Mouse (Mus musculus) gastrocnemius, postnatal 25 days (tissue): ENCODE data around the gene Hspb8. TPM values are rescaled to one million over a fixed set of nuclear protein-coding genes. Genes with fewer than 3 reads are reported as not detected.
A peak's percentile ranks its signal among the peaks of the same experiment; 100 is the strongest.

Experiments used
- DNase-seq: peaks from one replicate; pipeline ENCODE4 v3.0.0; 2022
- long read RNA-seq, 2 experiments: library from polyadenylated mRNA; stranded (forward); transcript quantifications; one replicate each; pipeline ENCODE4 v2.0.0; 2021
- total RNA-seq, 2 experiments: library from RNA; stranded (reverse); gene quantifications; 1 replicate in 1 of 2; 2 replicates in 1 of 2; pipeline ENCODE4 v1.2.3; 2021

The Hspb8 gene
- 100 to 1,000 TPM; 216 to 227 TPM for total RNA-seq
- long read RNA-seq, experiment 1, transcript Hspb8-201 (3 exons, 1,816 nt): major isoform, 314 of 356 reads
- long read RNA-seq, experiment 1, partial matches to known transcripts: 1 of 356 reads
- long read RNA-seq, experiment 1, other reads (novel, unspliced or antisense): 41 of 356 reads
- long read RNA-seq, experiment 2, transcript Hspb8-201 (3 exons, 1,816 nt): major isoform, 435 of 465 reads
- long read RNA-seq, experiment 2, partial matches to known transcripts: 2 of 465 reads
- long read RNA-seq, experiment 2, other reads (novel, unspliced or antisense): 28 of 465 reads

GRCm38 (mm10) chr5:116422699-116423201, at the start of gene Hspb8:
Gene Hspb8 (minus strand): TSS chr5:116422864.
- DNase-seq: peak; percentile 95

- no peak for DNase-seq
Observed at GRCm38 (mm10) chr5:116461354-116462042, 38.8 kb upstream of the Hspb8 start.

GRCm38 (mm10) chr5:116459970-116460369, 37.3 kb upstream of the Hspb8 start:
- no peak for DNase-seq

GRCm38 (mm10) chr5:116457791-116458190, 35.1 kb upstream of the Hspb8 start:
- DNase-seq: no peak

GRCm38 (mm10) chr5:116456796-116457515, 34.3 kb upstream of the Hspb8 start:
- DNase-seq: no peak

- peak; percentile 36 for DNase-seq
Observed at GRCm38 (mm10) chr5:116453401-116453851, 30.8 kb upstream of the Hspb8 start.

GRCm38 (mm10) chr5:116450901-116451300, 28.2 kb upstream of the Hspb8 start:
- no peak for DNase-seq

- no peak for DNase-seq
Observed at GRCm38 (mm10) chr5:116449522-116450225, 27.0 kb upstream of the Hspb8 start.

GRCm38 (mm10) chr5:116448409-116449191, 25.9 kb upstream of the Hspb8 start:
- DNase-seq: no peak

GRCm38 (mm10) chr5:116447821-116448350, 25.2 kb upstream of the Hspb8 start:
- no peak for DNase-seq

- DNase-seq: no peak
Observed at GRCm38 (mm10) chr5:116446552-116446951, 23.9 kb upstream of the Hspb8 start.

- no peak for DNase-seq
Observed at GRCm38 (mm10) chr5:116445634-116446367, 23.1 kb upstream of the Hspb8 start.

GRCm38 (mm10) chr5:116444517-116444916, 21.9 kb upstream of the Hspb8 start:
- peak; percentile 22 for DNase-seq

GRCm38 (mm10) chr5:116443459-116443940, 20.8 kb upstream of the Hspb8 start:
- peak; percentile 51 for DNase-seq

- DNase-seq: peak; percentile 45
Observed at GRCm38 (mm10) chr5:116442697-116443458, 20.2 kb upstream of the Hspb8 start.

GRCm38 (mm10) chr5:116440251-116440650, 17.6 kb upstream of the Hspb8 start:
- no peak for DNase-seq

- DNase-seq: no peak
Observed at GRCm38 (mm10) chr5:116438328-116438727, 15.7 kb upstream of the Hspb8 start.

GRCm38 (mm10) chr5:116436117-116436516, 13.5 kb upstream of the Hspb8 start:
- no peak for DNase-seq
